Mouse (Mus musculus) kidney, embryonic 16.5 days (tissue): Measurements from ENCODE around the gene Rassf10. TPM values are rescaled to one million over a fixed set of nuclear protein-coding genes. Genes with fewer than 3 reads are reported as not detected.

Experiments used
- ATAC-seq: fragments of 200-750 bp; cut with Nextera tagmentation; 2 replicates; pipeline ENCODE4 v1.8.0; 2017; ENCODE audit warnings: moderate TSS enrichment; ENCODE audit not compliant: low FRiP score, low TSS enrichment
- H3K27ac ChIP-seq: fragments of 300-500 bp; sonication (generic); 2 replicates; pipeline ENCODE4 v1.5.1; 2014; ENCODE audit warnings: low read length
- H3K27me3 ChIP-seq: fragments of 300-500 bp; sonication (generic); 2 replicates; pipeline ENCODE4 v1.6.1; 2014; ENCODE audit warnings: low read length, control low read depth, mixed read lengths; ENCODE audit not compliant: insufficient read depth
- H3K36me3 ChIP-seq: fragments of 300-500 bp; sonication (generic); 2 replicates; pipeline ENCODE4 v1.6.1; 2014; ENCODE audit warnings: low read length, control low read depth, mixed read lengths; ENCODE audit not compliant: insufficient read depth
- H3K4me1 ChIP-seq: fragments of 300-500 bp; sonication (generic); 2 replicates; pipeline ENCODE4 v1.6.1; 2014; ENCODE audit warnings: low read length, control low read depth, mixed read lengths; ENCODE audit not compliant: insufficient read depth
- H3K4me2 ChIP-seq: fragments of 300-500 bp; sonication (generic); replicated peaks from 2 replicates; pipeline ENCODE4 v1.6.1; 2014; ENCODE audit warnings: low read depth, low read length
- H3K4me3 ChIP-seq: fragments of 300-500 bp; sonication (generic); 2 replicates; pipeline ENCODE4 v1.5.1; 2014; ENCODE audit warnings: mild to moderate bottlenecking, low read length
- H3K9ac ChIP-seq: fragments of 300-500 bp; sonication (generic); replicated peaks from 2 replicates; pipeline ENCODE4 v1.6.1; 2014; ENCODE audit warnings: low read length
- H3K9me3 ChIP-seq: fragments of 300-500 bp; sonication (generic); 2 replicates; pipeline ENCODE4 v1.6.1; 2016; ENCODE audit warnings: low read length, control low read depth
- WGBS: fragments of 180-500 bp; shearing (Covaris S2); extraction: QIAGEN DNeasy Blood & Tissue Kit; methylation state at CpG from one replicate; pipeline ENCODE4 v1.1.7; 2014; 5-methylcytosine and 5-hydroxymethylcytosine counted together
- polyA plus RNA-seq: library from polyadenylated mRNA; unstranded; fragments of >200 nt; fragmentation: Nextera tagmentation; extraction: Ambion mirVana; gene quantifications from 2 replicates; pipeline ENCODE4 v1.2.1, GENCODE M21; 2015

Gene Rassf10
- polyA plus RNA-seq: 18.3 and 20.4 TPM in 2 replicates

GRCm38 (mm10) chr7:112953777-112954291 lies at the start of gene Rassf10:
TSS of gene Rassf10 (plus strand) at chr7:112953962.
- Histone ChIP-seq H3K9me3 (no peaks in the 10 kb centered on the region), H3K27me3 (peaks cover 20% of the 10 kb centered on the region), H3K4me1 (peaks cover 32% of the 10 kb centered on the region), H3K4me2 (peak within 1 kb of the TSS; percentile 72), H3K9ac (peak within 1 kb of the TSS; percentile 78), H3K4me3 (peak within 1 kb of the TSS; percentile 53), H3K36me3 (no peaks in the 10 kb centered on the region), H3K27ac (peak within 1 kb of the TSS; percentile 70)
- peak; percentile 96 for ATAC-seq
- WGBS: under 1% methylated on average over 37 of the region's 41 CpGs

- Histone ChIP-seq H3K9ac (no peak overlapping the region), H3K4me3 (no peak overlapping the region), H3K27me3 (no peaks in the 10 kb centered on the region), H3K4me2 (no peak overlapping the region), H3K4me1 (peaks cover 15% of the 10 kb centered on the region), H3K9me3 (no peaks in the 10 kb centered on the region), H3K27ac (no peak overlapping the region), H3K36me3 (peaks cover 10% of the 10 kb centered on the region; the same call in 1 of the 2 replicates)
- ATAC-seq: no peak
- 86% methylated on average over 5 of the region's 5 CpGs for WGBS
These were observed 46.9 kb upstream of the Rassf10 start for GRCm38 (mm10) chr7:112906848-112907247.

GRCm38 (mm10) chr7:112907468-112907867 lies 46.3 kb upstream of the Rassf10 start:
- Histone ChIP-seq H3K27ac (no peak overlapping the region), H3K4me2 (no peak overlapping the region), H3K27me3 (no peaks in the 10 kb centered on the region), H3K9me3 (no peaks in the 10 kb centered on the region), H3K4me3 (no peak overlapping the region), H3K9ac (no peak overlapping the region), H3K36me3 (peaks cover 8% of the 10 kb centered on the region; the same call in 1 of the 2 replicates), H3K4me1 (peaks cover 15% of the 10 kb centered on the region)
- WGBS: 41% methylated on average over 2 of the region's 2 CpGs
- no peak for ATAC-seq

DNA sequence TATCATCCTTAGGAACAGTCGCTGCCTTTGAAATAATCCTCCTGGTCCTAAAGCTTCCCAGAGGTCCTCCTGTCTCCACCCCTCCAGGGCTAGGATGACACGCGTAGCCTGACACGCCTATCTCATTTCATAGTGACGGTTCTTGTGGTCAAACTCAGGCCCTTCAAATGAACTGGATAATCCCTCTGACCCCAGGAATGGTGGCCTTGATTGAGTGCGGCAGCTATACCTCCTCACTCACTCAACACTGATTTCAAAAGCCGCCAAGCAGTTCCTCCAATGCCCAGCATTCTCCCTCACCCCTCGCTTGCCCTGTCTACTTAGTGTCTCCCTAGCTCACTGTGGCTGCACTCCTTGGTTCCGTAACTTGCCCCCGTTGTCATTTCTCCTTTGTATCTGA lies 44.6 kb upstream of the Rassf10 start:
- Histone ChIP-seq H3K4me3 (no peak overlapping the region), H3K9me3 (no peaks in the 10 kb centered on the region), H3K4me2 (no peak overlapping the region), H3K36me3 (peaks cover 3% of the 10 kb centered on the region; the same call in 1 of the 2 replicates), H3K27me3 (no peaks in the 10 kb centered on the region), H3K9ac (no peak overlapping the region), H3K4me1 (peaks cover 15% of the 10 kb centered on the region), H3K27ac (no peak overlapping the region)
- ATAC-seq: no peak
- 83% methylated on average over 10 of the region's 10 CpGs for WGBS

DNA sequence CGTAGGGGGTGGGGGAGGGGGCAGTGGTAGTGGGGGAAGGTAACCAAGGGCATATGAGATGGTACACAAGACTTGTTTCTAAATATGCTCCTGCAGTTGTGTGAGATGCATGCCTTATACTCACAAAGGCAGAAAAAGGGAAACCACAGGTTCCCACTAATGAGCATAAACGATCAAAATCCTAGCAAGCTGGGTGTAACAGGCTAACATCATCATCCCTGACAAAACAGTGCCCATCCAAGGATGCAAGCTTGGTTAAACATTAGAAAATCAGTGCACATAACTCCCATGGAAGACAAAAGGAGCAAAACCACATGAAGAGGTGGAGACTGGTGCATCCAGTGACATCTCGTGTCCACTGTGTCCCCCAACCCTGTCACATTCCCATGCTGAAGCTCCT lies 40.8 kb upstream of the Rassf10 start:
- no peak overlapping the region for H3K9ac ChIP-seq
- no peak for ATAC-seq
- no peaks in the 10 kb centered on the region for H3K9me3 ChIP-seq

GRCm38 (mm10) chr7:112915571-112915970 lies 38.2 kb upstream of the Rassf10 start:
- no peak for ATAC-seq
- Histone ChIP-seq H3K9ac (no peak overlapping the region), H3K9me3 (no peaks in the 10 kb centered on the region), H3K36me3 (no peaks in the 10 kb centered on the region), H3K27ac (no peak overlapping the region), H3K4me3 (no peak overlapping the region), H3K4me2 (no peak overlapping the region), H3K27me3 (no peaks in the 10 kb centered on the region), H3K4me1 (peaks cover 25% of the 10 kb centered on the region)
- whole genome bisulfite sequencing: 94% methylated on average over 4 of the region's 4 CpGs

More for the DNA sequence above, 40.8 kb upstream of the Rassf10 start:
- peaks cover 17% of the 10 kb centered on the region for H3K4me1 ChIP-seq
- no peak overlapping the region for H3K4me3 ChIP-seq
- H3K4me2 ChIP-seq: no peak overlapping the region
- no peaks in the 10 kb centered on the region for H3K36me3 ChIP-seq
- H3K27me3 ChIP-seq: no peaks in the 10 kb centered on the region
- no peak overlapping the region for H3K27ac ChIP-seq
- WGBS: 68% methylated on average over 3 of the region's 3 CpGs

GRCm38 (mm10) chr7:112917613-112918278 lies 36.0 kb upstream of the Rassf10 start:
- Histone ChIP-seq H3K9ac (no peak overlapping the region), H3K27ac (no peak overlapping the region), H3K27me3 (no peaks in the 10 kb centered on the region), H3K4me3 (no peak overlapping the region), H3K4me1 (peaks cover 29% of the 10 kb centered on the region), H3K36me3 (no peaks in the 10 kb centered on the region), H3K4me2 (no peak overlapping the region), H3K9me3 (no peaks in the 10 kb centered on the region)
- 45% methylated on average over 10 of the region's 10 CpGs for WGBS
- ATAC-seq: no peak; the same call in 1 of the 2 replicates

DNA sequence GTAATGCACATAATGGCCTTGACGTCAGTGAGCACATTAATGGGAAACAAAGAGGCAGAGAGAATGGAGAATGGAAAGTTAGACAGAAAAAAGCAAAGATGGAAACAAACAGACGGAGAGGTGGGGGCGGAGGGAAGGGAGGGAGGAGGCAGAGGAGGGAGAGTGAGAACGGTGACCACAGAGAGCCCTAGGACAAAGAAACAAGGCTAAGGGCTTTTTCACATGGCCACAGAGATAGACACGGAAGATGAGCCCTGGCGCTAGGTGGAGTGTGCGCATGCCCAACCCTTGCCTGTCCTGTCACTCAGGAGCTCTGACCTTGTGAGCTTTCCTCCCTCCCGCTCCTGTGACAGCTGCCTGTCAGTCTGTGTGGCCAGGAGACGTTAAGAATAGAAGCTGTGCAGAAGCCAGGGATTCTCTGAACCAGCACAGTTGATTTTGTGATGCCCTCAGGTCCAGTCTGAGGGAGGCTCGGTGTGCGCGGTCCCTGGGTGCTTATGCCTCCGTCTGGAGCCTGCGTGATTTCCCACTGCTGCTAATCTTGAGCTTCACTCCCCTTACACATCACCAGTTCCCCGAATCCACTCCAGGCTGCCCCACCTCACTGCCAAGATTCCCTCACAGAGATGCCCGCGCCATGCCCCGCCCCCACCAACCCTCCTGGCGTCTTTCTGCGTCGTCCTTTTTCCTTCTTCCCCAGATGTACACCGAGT lies 35.3 kb upstream of the Rassf10 start:
- no peaks in the 10 kb centered on the region for H3K27me3 ChIP-seq
- H3K27ac ChIP-seq: no peak overlapping the region
- no peak overlapping the region for H3K4me2 ChIP-seq
- no peak overlapping the region for H3K9ac ChIP-seq
- WGBS: 62% methylated on average over 22 of the region's 22 CpGs
- peaks cover 35% of the 10 kb centered on the region for H3K4me1 ChIP-seq
- no peaks in the 10 kb centered on the region for H3K36me3 ChIP-seq
- ATAC-seq: no peak
- no peak overlapping the region for H3K4me3 ChIP-seq
- no peaks in the 10 kb centered on the region for H3K9me3 ChIP-seq

DNA sequence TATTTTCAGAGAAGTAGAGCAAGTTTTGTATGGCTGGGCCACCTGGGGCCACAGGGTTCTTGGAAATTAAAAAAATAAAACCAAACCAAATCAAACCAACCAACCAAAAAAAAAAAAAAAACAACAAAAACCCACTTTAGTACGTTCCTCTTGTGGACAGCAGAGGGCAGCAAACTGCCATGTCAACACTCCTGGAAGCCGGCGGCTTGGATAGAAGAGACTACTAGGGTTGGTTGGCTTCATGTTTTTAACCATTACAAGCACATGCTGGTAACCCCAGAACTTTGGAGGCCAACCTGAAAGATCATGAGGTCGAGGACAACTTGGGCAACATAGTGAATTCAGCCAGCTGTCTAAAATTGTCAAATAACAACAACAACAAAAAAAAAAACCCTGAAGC lies 33.9 kb upstream of the Rassf10 start:
- H3K27ac ChIP-seq: no peak overlapping the region
- no peaks in the 10 kb centered on the region for H3K27me3 ChIP-seq
- H3K9me3 ChIP-seq: no peaks in the 10 kb centered on the region
- no peak overlapping the region for H3K9ac ChIP-seq
- no peak overlapping the region for H3K4me2 ChIP-seq
- ATAC-seq: no peak
- H3K4me3 ChIP-seq: no peak overlapping the region
- H3K4me1 ChIP-seq: peaks cover 49% of the 10 kb centered on the region
- 4% methylated on average over 4 of the region's 4 CpGs for WGBS
- no peaks in the 10 kb centered on the region for H3K36me3 ChIP-seq

GRCm38 (mm10) chr7:112922801-112923200 lies 31.0 kb upstream of the Rassf10 start:
- Histone ChIP-seq H3K4me2 (no peak overlapping the region), H3K9me3 (no peaks in the 10 kb centered on the region), H3K4me1 (peaks cover 45% of the 10 kb centered on the region), H3K9ac (no peak overlapping the region), H3K4me3 (no peak overlapping the region), H3K27me3 (no peaks in the 10 kb centered on the region), H3K36me3 (no peaks in the 10 kb centered on the region), H3K27ac (peak overlapping the region; percentile 37; the same call in 1 of the 2 replicates)
- no peak for ATAC-seq
- 44% methylated on average over 4 of the region's 4 CpGs for WGBS
